Mouse (Mus musculus) heart, adult 2 months (tissue): Measurements from ENCODE around the gene Gm20388. TPM values are rescaled to one million over a fixed set of nuclear protein-coding genes. Genes with fewer than 3 reads are reported as not detected.

Source experiments
- DNase-seq, 2 experiments: peaks; one replicate each; pipeline ENCODE4 v3.0.0; 2021
- H3K27ac ChIP-seq: fragments of 200-600 bp; 2 replicates; pipeline ENCODE4 v1.8.1; 2022
- H3K27me3 ChIP-seq: fragments of 200-500 bp; 2 replicates; pipeline ENCODE4 v1.6.1; 2012; ENCODE audit warnings: mild to moderate bottlenecking, low read length, inconsistent platforms, mixed read lengths; ENCODE audit not compliant: control insufficient read depth, insufficient read depth
- H3K36me3 ChIP-seq: fragments of 200-500 bp; 2 replicates; pipeline ENCODE4 v1.6.1; 2012; ENCODE audit warnings: low read length, inconsistent platforms; ENCODE audit not compliant: control insufficient read depth, insufficient read depth
- H3K4me1 ChIP-seq: fragments of 200-500 bp; 2 replicates; pipeline ENCODE4 v1.6.1; 2011; ENCODE audit warnings: low read length; ENCODE audit not compliant: control insufficient read depth, insufficient read depth
- H3K4me3 ChIP-seq: fragments of 200-600 bp; 2 replicates; pipeline ENCODE4 v1.8.1; 2022
- H3K79me2 ChIP-seq: fragments of 200-500 bp; replicated peaks from 2 replicates; pipeline ENCODE4 v1.6.1; 2012; ENCODE audit warnings: mild to moderate bottlenecking, inconsistent platforms, low read length, moderate library complexity, mixed read lengths; ENCODE audit not compliant: control insufficient read depth, insufficient read depth
- H3K9ac ChIP-seq: fragments of 200-500 bp; 2 replicates; pipeline ENCODE4 v1.6.1; 2012; ENCODE audit warnings: low read depth, mild to moderate bottlenecking, control low read depth, inconsistent platforms, low read length, mixed read lengths
- CTCF ChIP-seq: fragments of 200-600 bp; IDR thresholded peaks from 2 replicates; pipeline ENCODE4 v1.8.1; 2022; ENCODE audit warnings: antibody characterized with exemption, mild to moderate bottlenecking, moderate library complexity
- EP300 ChIP-seq: fragments of 200-500 bp; IDR thresholded peaks from 2 replicates; pipeline ENCODE4 v1.6.1; 2011; ENCODE audit warnings: low read depth, low read length, control low read depth; ENCODE audit not compliant: insufficient read depth
- POLR2A ChIP-seq: fragments of 200-500 bp; IDR thresholded peaks from 2 replicates; pipeline ENCODE4 v1.6.1; 2011; ENCODE audit warnings: mild to moderate bottlenecking, low read depth, low read length, control low read depth; ENCODE audit not compliant: insufficient read depth
- WGBS: fragments of 180-500 bp; shearing (Covaris S2); methylation state at CpG from one replicate; pipeline ENCODE4 v1.1.7; 2018; 5-methylcytosine and 5-hydroxymethylcytosine counted together
- intact Hi-C: fragments of 180-260 bp; cut with DNase I; formaldehyde crosslinking; loops from one replicate; pipeline ENCODE4 v1.15.1; 2025
- polyA plus RNA-seq: library from polyadenylated mRNA; depleted of rRNA; stranded (reverse); fragments of >200 nt; gene quantifications from 2 replicates; pipeline ENCODE4 v1.2.3, GENCODE M21; 2012
- total RNA-seq, 2 experiments: library from RNA; stranded (reverse); gene quantifications; 2 replicates each; pipeline ENCODE4 v1.2.3; 2021

Gm20388 gene
- total and polyA plus RNA-seq, 3 experiments, result 1.8 to 32.3 TPM; not detected in 1

GRCm38 (mm10) chr8:122283356-122284202, 2372.9 kb downstream of the Gm20388 start:
- DNase-seq, result peak; percentile 84 to 89
- Histone ChIP-seq H3K4me1 (peaks cover 11% of the 10 kb centered on the region), H3K36me3 (no peaks in the 10 kb centered on the region), H3K27me3 (no peaks in the 10 kb centered on the region), H3K4me3 (peak overlapping the region; percentile 70), H3K79me2 (0 out of 2 replicates have a peak, but pooled peaks cover 3% of the 10 kb centered on the region), H3K9ac (peak overlapping the region; percentile 70), H3K27ac (peak overlapping the region; percentile 91)
- peak; percentile 56 for TF ChIP-seq POLR2A
- peak; percentile 54 for TF ChIP-seq CTCF
- TF ChIP-seq EP300, result 0 out of 2 replicates have a peak, but pooled peaks have one; percentile 57
- WGBS, result 6% methylated on average over 37 of the region's 37 CpGs
- intact Hi-C loops, result loop anchor here (2.0 to 5.0 kb wide), 2 partner anchors 33 to 159 kb away; partner anchors contain the start of gene Mvd

- TF ChIP-seq POLR2A (no peak), CTCF (0 out of 2 replicates have a peak, but pooled peaks have one; percentile 20)
- Histone ChIP-seq H3K4me1 (peaks cover 11% of the 10 kb centered on the region), H3K27me3 (no peaks in the 10 kb centered on the region), H3K36me3 (no peaks in the 10 kb centered on the region), H3K4me3 (peak overlapping the region; percentile 48), H3K27ac (peak overlapping the region; percentile 91), H3K79me2 (0 out of 2 replicates have a peak, but pooled peaks cover 3% of the 10 kb centered on the region), H3K9ac (peak overlapping the region; percentile 70)
- DNase-seq, result peak; percentile 63 to 66
- intact Hi-C loops, result loop anchor here (2.0 to 5.0 kb wide), 2 partner anchors 33 to 158 kb away; partner anchors contain the start of gene Mvd
- 29% methylated on average over 33 of the region's 33 CpGs for WGBS
These were observed 2373.6 kb downstream of the Gm20388 start for GRCm38 (mm10) chr8:122284203-122284658.

GRCm38 (mm10) chr8:122284659-122285261, 2374.1 kb downstream of the Gm20388 start:
- peak overlapping the region; percentile 70 for H3K9ac ChIP-seq
- peaks cover 11% of the 10 kb centered on the region for H3K4me1 ChIP-seq
- intact Hi-C loops, result loop anchor here (2.0 to 5.0 kb wide), 2 partner anchors 32 to 158 kb away; partner anchors contain the start of gene Mvd

GRCm38 (mm10) chr8:122285727-122286126, 2375.1 kb downstream of the Gm20388 start:
- H3K4me3 ChIP-seq, result no peak overlapping the region
- H3K36me3 ChIP-seq, result no peaks in the 10 kb centered on the region
- peak in 1 of 2 experiments; percentile 24 for DNase-seq
- H3K9ac ChIP-seq, result no peak overlapping the region
- no peak overlapping the region for H3K27ac ChIP-seq
- WGBS, result 53% methylated on average over 6 of the region's 6 CpGs
- H3K79me2 ChIP-seq, result peaks cover 4% of the 10 kb centered on the region; the same call in 1 of the 2 replicates
- H3K4me1 ChIP-seq, result peaks cover 9% of the 10 kb centered on the region
- intact Hi-C loops, result loop anchor here (2.0 kb wide), 1 partner anchor 31 kb away; no protein-coding TSS in a partner anchor
- TF ChIP-seq CTCF (no peak), POLR2A (no peak), EP300 (no peak)
- no peaks in the 10 kb centered on the region for H3K27me3 ChIP-seq

More at GRCm38 (mm10) chr8:122284659-122285261, 2374.1 kb downstream of the Gm20388 start:
- WGBS, result 21% methylated on average over 21 of the region's 21 CpGs
- H3K36me3 ChIP-seq, result no peaks in the 10 kb centered on the region
- 0 out of 2 replicates have a peak, but pooled peaks cover 3% of the 10 kb centered on the region for H3K79me2 ChIP-seq
- TF ChIP-seq EP300 (no peak), POLR2A (no peak), CTCF (no peak)
- peak overlapping the region; percentile 91 for H3K27ac ChIP-seq
- H3K27me3 ChIP-seq, result no peaks in the 10 kb centered on the region
- H3K4me3 ChIP-seq, result peak overlapping the region; percentile 48
- DNase-seq, result peak; percentile 39 to 42

GRCm38 (mm10) chr8:122286899-122287298, 2376.3 kb downstream of the Gm20388 start:
- TF ChIP-seq POLR2A (no peak), CTCF (no peak), EP300 (no peak)
- intact Hi-C loops, result no loop called here
- Histone ChIP-seq H3K79me2 (peaks cover 7% of the 10 kb centered on the region), H3K4me3 (no peak overlapping the region), H3K9ac (no peak overlapping the region), H3K36me3 (no peaks in the 10 kb centered on the region), H3K27me3 (no peaks in the 10 kb centered on the region), H3K4me1 (peaks cover 9% of the 10 kb centered on the region), H3K27ac (no peak overlapping the region)
- no peak for DNase-seq
- WGBS, result 58% methylated on average over 10 of the region's 10 CpGs
